Mouse (Mus musculus) ovary, postnatal 14 days (tissue): ENCODE data around the gene Mast4.

ENCODE experiments used
- DNase-seq: peaks from one replicate; pipeline ENCODE4 v3.0.0; 2022; ENCODE audit warnings: low spot score

Gene Mast4

GRCm38 (mm10) chr13:103315113-103315708, 19.1 kb downstream of the Mast4 start:
- DNase-seq, result no peak

- DNase-seq, result no peak
Observed at GRCm38 (mm10) chr13:103308296-103308695, 26.0 kb downstream of the Mast4 start.

GRCm38 (mm10) chr13:103303826-103304225, 30.5 kb downstream of the Mast4 start:
- no peak for DNase-seq

GRCm38 (mm10) chr13:103302508-103302907, 31.8 kb downstream of the Mast4 start:
- no peak for DNase-seq

- no peak for DNase-seq
Observed at GRCm38 (mm10) chr13:103302077-103302476, 32.2 kb downstream of the Mast4 start.

- DNase-seq, result no peak
Observed at GRCm38 (mm10) chr13:103294424-103294823, 39.9 kb downstream of the Mast4 start.

GRCm38 (mm10) chr13:103293121-103293520, 41.2 kb downstream of the Mast4 start:
- no peak for DNase-seq

GRCm38 (mm10) chr13:103291098-103291497, 43.2 kb downstream of the Mast4 start:
- no peak for DNase-seq

GRCm38 (mm10) chr13:103285821-103286220, 48.5 kb downstream of the Mast4 start:
- DNase-seq, result no peak

- DNase-seq, result no peak
Observed at GRCm38 (mm10) chr13:103285036-103285435, 49.3 kb downstream of the Mast4 start.

- no peak for DNase-seq
Observed at GRCm38 (mm10) chr13:103270856-103271391, 63.4 kb downstream of the Mast4 start.

GRCm38 (mm10) chr13:103262707-103263106, 71.6 kb downstream of the Mast4 start:
- no peak for DNase-seq

GRCm38 (mm10) chr13:103262061-103262460, 72.2 kb downstream of the Mast4 start:
- no peak for DNase-seq

- no peak for DNase-seq
Observed at GRCm38 (mm10) chr13:103260414-103260813, 73.9 kb downstream of the Mast4 start.

GRCm38 (mm10) chr13:103258106-103258505, 76.2 kb downstream of the Mast4 start:
- no peak for DNase-seq

- no peak for DNase-seq
Observed at GRCm38 (mm10) chr13:103254861-103255260, 79.4 kb downstream of the Mast4 start.

- DNase-seq, result no peak
Observed at GRCm38 (mm10) chr13:103253077-103253476, 81.2 kb downstream of the Mast4 start.

- DNase-seq, result no peak
Observed at GRCm38 (mm10) chr13:103248102-103249054, 85.9 kb downstream of the Mast4 start.

- no peak for DNase-seq
Observed at GRCm38 (mm10) chr13:103246973-103247718, 87.2 kb downstream of the Mast4 start.

- no peak for DNase-seq
Observed at GRCm38 (mm10) chr13:103245431-103245830, 88.9 kb downstream of the Mast4 start.

- DNase-seq, result no peak
Observed at GRCm38 (mm10) chr13:103244053-103244452, 90.2 kb downstream of the Mast4 start.

GRCm38 (mm10) chr13:103241092-103241491, 93.2 kb downstream of the Mast4 start:
- DNase-seq, result no peak
